Mouse (Mus musculus) midbrain, postnatal 0 days (tissue): ENCODE data around the gene Mast1. TPM values are rescaled to one million over a fixed set of nuclear protein-coding genes. Genes with fewer than 3 reads are reported as not detected.

Experiments used
- ATAC-seq: fragments of 200-750 bp; cut with Nextera tagmentation; 2 replicates; pipeline ENCODE4 v1.8.0; 2017; ENCODE audit warnings: moderate number of reproducible peaks, mild to moderate bottlenecking, moderate TSS enrichment, moderate library complexity; ENCODE audit not compliant: low FRiP score
- DNase-seq: peaks from one replicate; pipeline ENCODE4 v3.0.0-alpha.2; 2015; ENCODE audit warnings: low spot score
- H3K27ac ChIP-seq: fragments of 300-500 bp; sonication (generic); 2 replicates; pipeline ENCODE4 v1.5.1; 2014; ENCODE audit warnings: low read depth, mild to moderate bottlenecking, low read length, mixed read lengths
- H3K27me3 ChIP-seq: fragments of 300-500 bp; sonication (generic); 2 replicates; pipeline ENCODE4 v1.6.1; 2014; ENCODE audit warnings: low read length, control low read depth, mixed read lengths; ENCODE audit not compliant: insufficient read depth
- H3K36me3 ChIP-seq: fragments of 300-500 bp; sonication (generic); 2 replicates; pipeline ENCODE4 v1.6.1; 2014; ENCODE audit warnings: low read length, control low read depth, mixed read lengths; ENCODE audit not compliant: insufficient read depth
- H3K4me1 ChIP-seq: fragments of 300-500 bp; sonication (generic); 2 replicates; pipeline ENCODE4 v1.6.1; 2014; ENCODE audit warnings: mild to moderate bottlenecking, control low read depth, antibody characterized with exemption, low read length, mixed read lengths; ENCODE audit not compliant: insufficient read depth
- H3K4me2 ChIP-seq: fragments of 300-500 bp; sonication (generic); 2 replicates; pipeline ENCODE4 v1.6.1; 2014; ENCODE audit warnings: low read depth, mild to moderate bottlenecking, low read length, mixed read lengths; ENCODE audit not compliant: poor library complexity, severe bottlenecking
- H3K4me3 ChIP-seq: fragments of 300-500 bp; sonication (generic); 2 replicates; pipeline ENCODE4 v1.5.1; 2014; ENCODE audit warnings: low read depth, mild to moderate bottlenecking, low read length, moderate library complexity
- H3K9ac ChIP-seq: fragments of 300-500 bp; sonication (generic); replicated peaks from 2 replicates; pipeline ENCODE4 v1.6.1; 2014; ENCODE audit warnings: mild to moderate bottlenecking, low read length, moderate library complexity, mixed read lengths; ENCODE audit not compliant: poor library complexity, severe bottlenecking
- H3K9me3 ChIP-seq: fragments of 300-500 bp; sonication (generic); 2 replicates; pipeline ENCODE4 v1.6.1; 2016; ENCODE audit warnings: low read length, control low read depth
- CTCF ChIP-seq: IDR thresholded peaks from 2 replicates; pipeline ENCODE4 v1.5.1; 2016; ENCODE audit warnings: antibody characterized with exemption, mild to moderate bottlenecking
- WGBS: fragments of 180-500 bp; shearing (Covaris S2); extraction: QIAGEN DNeasy Blood & Tissue Kit; methylation state at CpG from one replicate; pipeline ENCODE4 v1.1.7; 2014; 5-methylcytosine and 5-hydroxymethylcytosine counted together
- polyA plus RNA-seq: library from polyadenylated mRNA; unstranded; fragments of >200 nt; fragmentation: Nextera tagmentation; extraction: Ambion mirVana; gene quantifications from 2 replicates; pipeline ENCODE4 v1.2.1, GENCODE M21; 2015
- total RNA-seq: library from RNA; depleted of rRNA; stranded (reverse); fragments of >200 nt; gene quantifications from 2 replicates; pipeline ENCODE4 v1.2.3, GENCODE M21; 2014

Gene Mast1
- total and polyA plus RNA-seq, 2 experiments from 2014 or later = 89.0 to 92.0 TPM

GRCm38 (mm10) chr8:84977435-84978247, 40.5 kb upstream of the Mast1 start:
- Histone ChIP-seq H3K9ac (peak overlapping the region; percentile 66), H3K36me3 (peaks cover 7% of the 10 kb centered on the region; the same call in 1 of the 2 replicates), H3K9me3 (no peaks in the 10 kb centered on the region), H3K27ac (peak overlapping the region; percentile 55), H3K27me3 (no peaks in the 10 kb centered on the region), H3K4me1 (peaks cover 25% of the 10 kb centered on the region), H3K4me2 (peak overlapping the region; percentile 100), H3K4me3 (peak overlapping the region; percentile 56)
- peak; percentile 56 for DNase-seq
- 1% methylated on average over 69 of the region's 70 CpGs for WGBS
- no peak for TF ChIP-seq CTCF
- ATAC-seq = no peak

- 2% methylated on average over 25 of the region's 25 CpGs for WGBS
These were observed 39.7 kb upstream of the Mast1 start for GRCm38 (mm10) chr8:84976763-84977434.

GRCm38 (mm10) chr8:84976031-84976762, 39.0 kb upstream of the Mast1 start:
- peak; percentile 35; the same call in 1 of the 2 replicates for TF ChIP-seq CTCF
- Histone ChIP-seq H3K27me3 (no peaks in the 10 kb centered on the region), H3K4me2 (peak overlapping the region; percentile 100), H3K4me1 (peaks cover 25% of the 10 kb centered on the region), H3K4me3 (peak overlapping the region; percentile 56), H3K36me3 (peaks cover 16% of the 10 kb centered on the region), H3K27ac (0 out of 2 replicates have a peak overlapping the region, but pooled peaks have one; percentile 18), H3K9me3 (no peaks in the 10 kb centered on the region), H3K9ac (0 out of 2 replicates have a peak overlapping the region, but pooled peaks have one; percentile 54)
- ATAC-seq (peak; percentile 72), DNase-seq (peak; percentile 91)
- WGBS = 2% methylated on average over 60 of the region's 61 CpGs

More at GRCm38 (mm10) chr8:84976763-84977434, 39.7 kb upstream of the Mast1 start:
- ATAC-seq (no peak), DNase-seq (no peak)
- H3K36me3 ChIP-seq = peaks cover 10% of the 10 kb centered on the region
- H3K4me3 ChIP-seq = peak overlapping the region; percentile 56
- H3K4me2 ChIP-seq = peak overlapping the region; percentile 100
- no peak for TF ChIP-seq CTCF
- H3K27ac ChIP-seq = no peak overlapping the region
- H3K4me1 ChIP-seq = peaks cover 25% of the 10 kb centered on the region
- no peaks in the 10 kb centered on the region for H3K27me3 ChIP-seq
- H3K9me3 ChIP-seq = no peaks in the 10 kb centered on the region
- H3K9ac ChIP-seq = peak overlapping the region; percentile 54

- Histone ChIP-seq H3K4me3 (no peak overlapping the region), H3K9me3 (no peaks in the 10 kb centered on the region), H3K36me3 (peaks cover 20% of the 10 kb centered on the region), H3K4me1 (peaks cover 29% of the 10 kb centered on the region), H3K9ac (no peak overlapping the region), H3K27ac (0 out of 2 replicates have a peak overlapping the region, but pooled peaks have one; percentile 18), H3K27me3 (no peaks in the 10 kb centered on the region), H3K4me2 (no peak overlapping the region)
- TF ChIP-seq CTCF = peak; percentile 87
- ATAC-seq (no peak), DNase-seq (peak; percentile 55)
- 33% methylated on average over 7 of the region's 7 CpGs for WGBS
These were observed 38.3 kb upstream of the Mast1 start for GRCm38 (mm10) chr8:84975434-84975833.

- no peak for ATAC-seq
- Histone ChIP-seq H3K4me1 (peaks cover 26% of the 10 kb centered on the region), H3K27me3 (no peaks in the 10 kb centered on the region), H3K4me2 (no peak overlapping the region), H3K27ac (no peak overlapping the region), H3K4me3 (no peak overlapping the region), H3K9ac (no peak overlapping the region), H3K9me3 (no peaks in the 10 kb centered on the region), H3K36me3 (peaks cover 20% of the 10 kb centered on the region)
- 80% methylated on average over 8 of the region's 8 CpGs for WGBS
- no peak for TF ChIP-seq CTCF
- no peak for DNase-seq
These were observed 37.5 kb upstream of the Mast1 start for GRCm38 (mm10) chr8:84974543-84975142.
